Mouse (Mus musculus) heart, embryonic 10.5 days (tissue): ENCODE measurements around the gene Btbd18. TPM values are rescaled to one million over a fixed set of nuclear protein-coding genes. Genes with fewer than 3 reads are reported as not detected.
"Not testable (repeated sequence)": the region's sequence is repeated elsewhere in the genome, so short reads cannot be mapped to it uniquely, and the experiment has no call there.

Source experiments
- DNase-seq: peaks from one replicate; pipeline ENCODE4 v3.0.0-alpha.2; 2017; ENCODE audit warnings: low spot score
- H3K27ac ChIP-seq: fragments of 300-500 bp; sonication (generic); 2 replicates; pipeline ENCODE4 v1.5.1; 2016; ENCODE audit warnings: mild to moderate bottlenecking
- H3K27me3 ChIP-seq: fragments of 300-500 bp; sonication (generic); 2 replicates; pipeline ENCODE4 v1.6.1; 2016; ENCODE audit warnings: mild to moderate bottlenecking; ENCODE audit not compliant: poor library complexity, insufficient read depth, severe bottlenecking
- H3K36me3 ChIP-seq: fragments of 300-500 bp; sonication (generic); 2 replicates; pipeline ENCODE4 v1.6.1; 2016; ENCODE audit warnings: mild to moderate bottlenecking, moderate library complexity
- H3K4me1 ChIP-seq: fragments of 300-500 bp; sonication (generic); 2 replicates; pipeline ENCODE4 v1.6.1; 2016; ENCODE audit warnings: mild to moderate bottlenecking
- H3K4me3 ChIP-seq: fragments of 300-500 bp; sonication (generic); 2 replicates; pipeline ENCODE4 v1.5.1; 2016; ENCODE audit warnings: mild to moderate bottlenecking, moderate library complexity
- H3K9me3 ChIP-seq: fragments of 300-500 bp; sonication (generic); 2 replicates; pipeline ENCODE4 v1.6.1; 2016; ENCODE audit warnings: mild to moderate bottlenecking, moderate library complexity
- WGBS: fragments of 180-500 bp; shearing (Covaris S2); methylation state at CpG from one replicate; pipeline ENCODE4 v1.1.7; 2016; 5-methylcytosine and 5-hydroxymethylcytosine counted together
- polyA plus RNA-seq: library from polyadenylated mRNA; unstranded; fragments of >200 nt; fragmentation: Nextera tagmentation; extraction: Ambion mirVana; gene quantifications from 2 replicates; pipeline ENCODE4 v1.2.1, GENCODE M21; 2016

Gene Btbd18
- polyA plus RNA-seq, 1 experiment from 2014 or later: 0.29 TPM

- Histone ChIP-seq H3K27ac (no peak overlapping the region), H3K9me3 (no peaks in the 10 kb centered on the region), H3K4me3 (no peak overlapping the region), H3K4me1 (peaks cover 4% of the 10 kb centered on the region; the same call in 1 of the 2 replicates), H3K27me3 (no peaks in the 10 kb centered on the region), H3K36me3 (no peaks in the 10 kb centered on the region)
- peak; percentile 22 for DNase-seq
Observed at GRCm38 (mm10) chr2:84653354-84653753, 5.5 kb upstream of the Btbd18 start.

DNA sequence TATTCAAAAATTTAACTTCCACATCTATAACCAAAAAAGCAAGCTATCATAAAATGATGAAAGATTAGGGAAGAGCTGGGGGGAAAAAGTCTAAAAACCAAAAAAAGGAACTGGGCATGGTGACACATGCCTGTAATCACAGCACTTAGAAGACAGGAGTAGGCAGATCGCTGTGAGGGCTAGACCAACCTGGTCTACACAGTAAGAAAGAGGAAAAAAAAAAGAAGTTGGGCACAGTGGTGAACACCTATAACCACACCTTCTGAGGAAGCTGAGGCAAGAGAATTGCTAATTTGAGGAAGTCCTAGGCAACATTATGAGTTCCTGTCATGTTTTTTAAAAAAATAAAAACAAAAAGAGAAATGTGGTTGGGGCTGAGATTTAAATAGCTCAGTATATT is 3.0 kb upstream of the Btbd18 start:
- H3K4me3 ChIP-seq: no peak overlapping the region
- WGBS: 49% methylated on average over 1 of the region's 1 CpGs
- no peaks in the 10 kb centered on the region for H3K9me3 ChIP-seq
- DNase-seq: no peak
- H3K4me1 ChIP-seq: peaks cover 4% of the 10 kb centered on the region; the same call in 1 of the 2 replicates
- H3K36me3 ChIP-seq: no peaks in the 10 kb centered on the region
- no peaks in the 10 kb centered on the region for H3K27me3 ChIP-seq
- H3K27ac ChIP-seq: no peak overlapping the region

DNA sequence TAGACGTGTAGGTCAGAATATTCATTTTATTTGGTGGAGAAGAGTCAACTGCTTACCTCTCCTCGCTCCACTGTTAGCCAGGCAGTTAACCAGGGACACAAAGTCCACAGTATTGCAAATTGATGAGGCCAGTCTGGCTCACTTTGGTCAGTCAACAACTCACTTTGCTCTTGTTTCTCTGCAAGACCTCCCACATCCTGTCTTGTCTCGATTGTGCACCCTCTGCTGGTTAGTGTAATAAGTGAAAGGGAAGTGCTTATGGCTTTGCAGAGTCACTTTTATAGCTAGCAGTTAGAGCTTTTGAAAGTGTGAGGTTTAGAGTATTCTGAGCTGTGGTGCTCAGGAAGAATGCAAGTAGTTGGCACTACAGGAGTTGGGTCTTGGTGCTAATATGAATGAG is 1.4 kb downstream of the Btbd18 start:
- Histone ChIP-seq H3K27me3 (no peaks in the 10 kb centered on the region), H3K36me3 (no peaks in the 10 kb centered on the region), H3K4me3 (no peak overlapping the region), H3K4me1 (no peaks in the 10 kb centered on the region), H3K9me3 (no peaks in the 10 kb centered on the region), H3K27ac (no peak overlapping the region)
- no peak for DNase-seq
- WGBS: 63% methylated on average over 3 of the region's 3 CpGs

DNA sequence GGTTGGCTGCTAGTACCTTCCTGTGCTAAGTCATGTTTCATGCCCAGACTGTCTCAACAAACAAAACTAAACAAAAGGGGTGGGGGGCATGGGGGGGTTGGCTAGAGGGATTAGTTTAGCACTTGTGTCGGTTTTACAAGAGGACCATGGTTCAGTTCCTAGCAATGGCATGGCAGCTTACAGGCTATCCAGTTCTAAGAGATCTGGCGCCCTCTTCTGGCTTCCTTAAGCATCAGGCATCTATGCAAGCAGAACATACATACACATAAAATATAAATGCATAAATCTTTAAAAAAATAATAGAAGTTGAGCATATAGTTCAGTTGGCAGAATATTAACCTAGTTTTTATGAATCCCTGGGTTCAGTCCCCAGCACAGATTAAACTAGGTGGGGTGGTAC is 4.0 kb downstream of the Btbd18 start:
- WGBS: 21% methylated on average over 2 of the region's 2 CpGs
- Histone ChIP-seq H3K27ac (no peak overlapping the region), H3K4me1 (0 out of 2 replicates have a peak, but pooled peaks cover 7% of the 10 kb centered on the region), H3K4me3 (no peak overlapping the region), H3K9me3 (no peaks in the 10 kb centered on the region), H3K36me3 (peaks cover 4% of the 10 kb centered on the region; the same call in 1 of the 2 replicates), H3K27me3 (no peaks in the 10 kb centered on the region)
- no peak for DNase-seq

DNA sequence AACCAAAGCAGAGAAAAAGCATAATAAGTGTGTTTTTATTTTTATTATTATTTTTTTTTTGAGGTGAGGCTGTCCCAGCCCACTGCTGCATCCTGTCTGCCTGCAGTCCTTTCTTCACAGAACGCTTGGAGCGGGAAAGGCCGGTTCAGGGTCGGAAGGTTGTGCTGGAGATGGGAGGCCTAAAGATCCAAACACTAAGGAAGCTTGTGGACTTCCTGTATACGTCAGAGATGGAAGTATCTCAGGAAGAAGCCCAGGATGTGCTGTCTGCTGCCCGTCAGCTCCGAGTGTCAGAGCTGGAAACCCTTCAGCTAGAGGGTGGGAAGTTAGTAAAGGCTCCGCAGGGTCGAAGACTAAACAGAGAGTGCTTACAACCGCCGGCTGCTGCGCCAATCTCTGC is 7.2 kb downstream of the Btbd18 start:
- Histone ChIP-seq H3K4me1 (peaks cover 11% of the 10 kb centered on the region), H3K27me3 (no peaks in the 10 kb centered on the region), H3K4me3 (no peak overlapping the region), H3K36me3 (peaks cover 19% of the 10 kb centered on the region), H3K27ac (no peak overlapping the region), H3K9me3 (no peaks in the 10 kb centered on the region)
- 44% methylated on average over 12 of the region's 12 CpGs for whole genome bisulfite sequencing
- DNase-seq: no peak

GRCm38 (mm10) chr2:84669828-84670568 is 11.1 kb downstream of the Btbd18 start:
- 4% methylated on average over 39 of the region's 39 CpGs for WGBS
- H3K9me3 ChIP-seq: no peaks in the 10 kb centered on the region
- H3K4me3 ChIP-seq: peak overlapping the region; percentile 70
- H3K27ac ChIP-seq: peak overlapping the region; percentile 92
- peaks cover 11% of the 10 kb centered on the region for H3K4me1 ChIP-seq
- no peaks in the 10 kb centered on the region for H3K27me3 ChIP-seq
- no peak for DNase-seq
- H3K36me3 ChIP-seq: peaks cover 46% of the 10 kb centered on the region

DNA sequence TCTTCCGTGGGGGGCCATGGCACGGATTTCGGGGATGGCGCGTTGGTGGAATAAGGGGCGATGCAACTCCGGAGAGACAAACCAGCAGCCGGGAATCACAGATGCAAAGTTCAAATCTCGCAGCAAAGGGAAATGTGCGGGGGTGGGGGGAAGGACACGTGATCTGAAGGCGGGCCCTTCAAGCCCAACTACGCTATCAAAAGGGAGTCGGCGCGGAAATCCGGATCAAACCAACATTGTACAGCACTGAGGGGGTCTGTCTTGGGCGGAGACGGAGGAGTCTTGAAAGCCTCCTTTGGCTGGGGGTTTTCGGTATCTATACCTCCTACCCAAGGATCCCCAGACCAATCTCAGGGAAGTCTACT is 11.7 kb downstream of the Btbd18 start, which contains the start of gene Selenoh:
Gene Selenoh (minus strand): TSS at position 202 of the 365 bp plus-strand sequence.
- 1% methylated on average over 20 of the region's 20 CpGs for WGBS

DNA sequence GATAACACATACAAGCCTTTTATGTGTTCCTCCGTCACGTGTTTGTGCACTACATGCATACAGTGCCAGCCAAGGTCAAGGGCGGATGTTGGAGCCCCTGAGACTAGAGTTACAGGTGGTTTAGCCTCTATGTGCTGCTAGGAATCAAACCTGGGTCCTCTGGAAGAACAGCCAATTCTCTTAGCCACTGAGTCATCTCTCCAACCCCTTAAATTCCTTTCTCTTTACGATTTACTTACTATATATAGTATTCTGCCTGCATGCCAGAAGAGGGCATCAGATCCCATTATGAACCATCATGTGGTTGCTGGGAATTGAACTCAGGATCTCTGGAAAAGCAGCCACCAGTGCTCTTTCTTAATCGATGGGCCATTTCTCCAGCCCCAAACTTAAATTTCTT is 12.7 kb downstream of the Btbd18 start:
- H3K4me3 ChIP-seq, H3K27me3 ChIP-seq, H3K9me3 ChIP-seq, DNase-seq, H3K27ac ChIP-seq: not testable (repeated sequence)
- peaks cover 12% of the 10 kb centered on the region for H3K4me1 ChIP-seq
- H3K36me3 ChIP-seq: peaks cover 60% of the 10 kb centered on the region
- 61% methylated on average over 4 of the region's 5 CpGs for WGBS

More for the DNA sequence above, 11.7 kb downstream of the Btbd18 start, which contains the start of gene Selenoh:
- Histone ChIP-seq H3K4me3 (peak within 1 kb of the TSS; percentile 70), H3K27me3 (no peaks in the 10 kb centered on the region), H3K9me3 (no peaks in the 10 kb centered on the region), H3K36me3 (peaks cover 52% of the 10 kb centered on the region), H3K4me1 (peaks cover 11% of the 10 kb centered on the region), H3K27ac (peak within 1 kb of the TSS; percentile 92)
- DNase-seq: peak; percentile 96

DNA sequence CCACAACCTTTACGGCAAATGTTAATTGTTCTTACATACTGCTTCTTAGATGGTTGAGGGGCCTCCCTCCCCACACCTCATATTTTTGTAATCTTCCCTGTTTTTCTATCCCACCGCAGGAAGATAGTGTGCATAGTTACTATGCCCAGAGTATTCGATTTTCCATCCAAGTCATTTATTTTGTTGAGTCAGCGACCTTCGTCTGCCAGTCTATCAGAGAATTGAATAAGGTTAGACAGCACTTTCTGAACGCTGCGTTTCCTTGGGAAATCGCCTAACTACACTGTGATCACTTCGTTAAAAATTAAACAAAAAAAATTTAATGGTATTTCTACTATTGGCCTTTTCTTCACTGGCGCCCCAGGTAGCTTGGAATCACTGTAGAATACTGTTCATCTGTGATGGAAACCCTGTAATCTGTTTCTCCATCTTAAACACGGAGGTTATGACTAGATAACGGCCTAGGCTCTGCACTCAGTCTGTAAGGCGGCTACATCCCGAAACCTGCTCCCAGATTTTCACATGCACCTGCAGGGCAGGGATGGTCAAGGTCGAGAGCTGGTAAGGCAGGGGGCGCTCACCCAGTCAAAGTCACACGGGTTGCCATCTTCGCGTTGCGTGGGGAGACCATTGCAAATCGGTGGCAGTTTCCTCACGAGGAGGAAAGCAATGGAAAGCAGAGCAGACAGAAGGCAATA is 18.5 kb downstream of the Btbd18 start:
- peak; percentile 86 for DNase-seq
- Histone ChIP-seq H3K4me3 (peak overlapping the region; percentile 90), H3K27ac (peak overlapping the region; percentile 90), H3K9me3 (no peaks in the 10 kb centered on the region), H3K36me3 (peaks cover 43% of the 10 kb centered on the region), H3K4me1 (peaks cover 20% of the 10 kb centered on the region; the same call in 1 of the 2 replicates), H3K27me3 (no peaks in the 10 kb centered on the region)
- 9% methylated on average over 22 of the region's 22 CpGs for WGBS

GRCm38 (mm10) chr2:84677968-84678880 is 19.3 kb downstream of the Btbd18 start, which contains the start of the genes Gm28635 and Med19:
TSS of gene Gm28635 (minus strand) at chr2:84678041.
TSS of gene Med19 (plus strand) at chr2:84678402.
- under 1% methylated on average over 44 of the region's 44 CpGs for WGBS
- H3K27ac ChIP-seq: peak within 1 kb of the TSS; percentile 90
- DNase-seq: peak; percentile 99

DNA sequence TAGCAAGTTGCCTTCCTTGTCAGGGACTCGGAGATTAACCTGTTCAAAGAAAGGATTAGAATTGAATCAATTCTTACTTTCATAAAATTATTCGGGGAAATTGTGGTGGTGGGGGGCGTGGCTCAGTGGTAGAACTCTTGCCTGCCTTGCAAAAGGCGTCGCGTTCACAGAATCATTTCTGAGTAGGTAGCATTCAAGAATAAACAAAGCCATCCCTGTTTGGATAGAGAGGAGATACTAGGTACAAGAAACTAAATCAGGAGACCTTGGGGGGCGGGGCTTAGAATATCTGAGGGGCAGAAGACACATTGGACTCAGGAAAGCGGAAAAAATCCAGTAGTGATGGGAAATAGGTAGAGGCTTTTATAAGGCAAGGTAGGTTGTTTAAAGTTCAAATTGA is 20.1 kb downstream of the Btbd18 start, which contains the start of gene Tmx2:
Gene Tmx2 (minus strand): TSS at position 125 of the 400 bp plus-strand sequence.
- peak within 1 kb of the TSS; percentile 90 for H3K4me3 ChIP-seq
- H3K27me3 ChIP-seq: no peaks in the 10 kb centered on the region
- no peak for DNase-seq
- no peaks in the 10 kb centered on the region for H3K9me3 ChIP-seq
- peaks cover 29% of the 10 kb centered on the region for H3K36me3 ChIP-seq
- H3K4me1 ChIP-seq: peaks cover 27% of the 10 kb centered on the region
- WGBS: 17% methylated on average over 8 of the region's 8 CpGs
- H3K27ac ChIP-seq: peak within 1 kb of the TSS; percentile 90

More at GRCm38 (mm10) chr2:84677968-84678880, 19.3 kb downstream of the Btbd18 start, which contains the start of the genes Gm28635 and Med19:
- H3K4me1 ChIP-seq: peaks cover 27% of the 10 kb centered on the region
- no peaks in the 10 kb centered on the region for H3K27me3 ChIP-seq
- H3K9me3 ChIP-seq: no peaks in the 10 kb centered on the region
- peaks cover 35% of the 10 kb centered on the region for H3K36me3 ChIP-seq
- peak within 1 kb of the TSS; percentile 90 for H3K4me3 ChIP-seq

- H3K4me1 ChIP-seq: peaks cover 16% of the 10 kb centered on the region
- H3K27me3 ChIP-seq: no peaks in the 10 kb centered on the region
- peak; percentile 82 for DNase-seq
- H3K4me3 ChIP-seq: no peak overlapping the region
- H3K27ac ChIP-seq: peak overlapping the region; percentile 3; the same call in 1 of the 2 replicates
- H3K36me3 ChIP-seq: peaks cover 40% of the 10 kb centered on the region
- H3K9me3 ChIP-seq: no peaks in the 10 kb centered on the region
- WGBS: 30% methylated on average over 6 of the region's 6 CpGs
Observed at GRCm38 (mm10) chr2:84682605-84683183, 23.8 kb downstream of the Btbd18 start.
